Mouse (Mus musculus) forebrain, embryonic 12.5 days (tissue): ENCODE results near the gene Asic1. TPM values are rescaled to one million over a fixed set of nuclear protein-coding genes. Genes with fewer than 3 reads are reported as not detected.
A peak's percentile ranks its signal among the peaks of the same experiment; 100 is the strongest.

ENCODE experiments used
- ATAC-seq: fragments of 200-750 bp; cut with Nextera tagmentation; 2 replicates; pipeline ENCODE4 v1.8.0; 2017; ENCODE audit warnings: moderate TSS enrichment; ENCODE audit not compliant: low FRiP score
- H3K27ac ChIP-seq: fragments of 300-500 bp; sonication (generic); 2 replicates; pipeline ENCODE4 v1.5.1; 2016; ENCODE audit warnings: mild to moderate bottlenecking
- H3K27me3 ChIP-seq: fragments of 300-500 bp; sonication (generic); 2 replicates; pipeline ENCODE4 v1.6.1; 2016; ENCODE audit warnings: mild to moderate bottlenecking
- H3K36me3 ChIP-seq: fragments of 300-500 bp; sonication (generic); replicated peaks from 2 replicates; pipeline ENCODE4 v1.6.1; 2016; ENCODE audit warnings: mild to moderate bottlenecking
- H3K4me1 ChIP-seq: fragments of 300-500 bp; sonication (generic); 2 replicates; pipeline ENCODE4 v1.6.1; 2016
- H3K4me2 ChIP-seq: fragments of 300-500 bp; sonication (generic); 2 replicates; pipeline ENCODE4 v1.6.1; 2016; ENCODE audit warnings: mild to moderate bottlenecking, moderate library complexity
- H3K4me3 ChIP-seq: fragments of 300-500 bp; sonication (generic); replicated peaks from 2 replicates; pipeline ENCODE4 v1.5.1; 2016; ENCODE audit warnings: mild to moderate bottlenecking
- H3K9ac ChIP-seq: fragments of 300-500 bp; sonication (generic); 2 replicates; pipeline ENCODE4 v1.6.1; 2016; ENCODE audit warnings: mild to moderate bottlenecking
- H3K9me3 ChIP-seq: fragments of 300-500 bp; sonication (generic); 2 replicates; pipeline ENCODE4 v1.6.1; 2016
- WGBS: fragments of 180-500 bp; shearing (Covaris S2); methylation state at CpG from one replicate; pipeline ENCODE4 v1.1.7; 2016; 5-methylcytosine and 5-hydroxymethylcytosine counted together
- polyA plus RNA-seq: library from polyadenylated mRNA; unstranded; fragments of >200 nt; fragmentation: Nextera tagmentation; extraction: Ambion mirVana; gene quantifications from 2 replicates; pipeline ENCODE4 v1.2.1, GENCODE M21; 2016

The Asic1 gene
- polyA plus RNA-seq, 1 experiment from 2014 or later: 14.7 TPM

DNA sequence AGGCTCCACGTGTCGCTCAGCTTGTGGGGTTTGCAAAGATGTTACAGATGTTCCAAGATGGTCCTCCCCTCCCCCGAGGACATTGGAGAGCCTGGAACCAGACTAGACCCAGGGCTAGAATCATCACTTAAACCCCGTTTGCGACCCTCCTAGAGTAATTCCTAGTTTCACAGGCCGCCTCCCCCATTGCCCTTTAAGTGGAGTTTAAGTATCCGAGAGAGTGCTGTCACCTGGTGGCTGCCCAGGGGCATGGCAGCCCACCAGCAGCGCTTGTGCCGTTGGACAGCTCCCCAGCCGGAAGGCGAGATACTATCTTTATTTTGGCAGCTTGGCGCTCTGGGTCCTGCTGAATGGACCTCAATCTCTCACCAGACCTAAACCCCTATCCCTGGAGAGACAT, 1.3 kb upstream of the Asic1 start:
- Histone ChIP-seq H3K4me1 (peaks cover 65% of the 10 kb centered on the region), H3K27me3 (peaks cover 84% of the 10 kb centered on the region), H3K4me2 (peak overlapping the region; percentile 6; the same call in 1 of the 2 replicates), H3K9me3 (no peaks in the 10 kb centered on the region), H3K4me3 (no peak overlapping the region), H3K27ac (peak overlapping the region; percentile 79; the same call in 1 of the 2 replicates), H3K9ac (no peak overlapping the region), H3K36me3 (no peaks in the 10 kb centered on the region)
- ATAC-seq: no peak
- WGBS: 1% methylated on average over 12 of the region's 12 CpGs

DNA sequence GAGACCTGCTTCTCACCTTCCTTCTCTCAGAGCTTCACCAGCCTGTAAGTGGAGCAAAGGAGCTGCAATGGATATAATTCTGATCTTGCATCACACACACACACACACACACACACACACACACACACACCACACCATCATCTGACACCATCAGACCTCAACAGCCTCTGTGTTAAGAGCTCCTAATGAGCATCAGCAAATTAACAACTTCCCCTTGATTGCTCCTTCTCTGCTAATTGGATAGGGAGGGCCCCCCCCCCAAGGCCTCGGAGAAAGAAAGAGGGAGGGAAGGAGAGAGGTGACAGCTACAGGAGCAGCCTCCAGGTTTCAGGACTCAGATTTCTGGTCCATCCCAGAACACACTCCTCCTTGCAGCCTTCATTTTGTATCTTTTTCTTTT, 776 bp upstream of the Asic1 start:
- peak; percentile 13; the same call in 1 of the 2 replicates for ATAC-seq
- 0% methylated on average over 1 of the region's 1 CpGs for WGBS
- no peak overlapping the region for H3K4me3 ChIP-seq
- H3K4me2 ChIP-seq: peak overlapping the region; percentile 95; the same call in 1 of the 2 replicates
- H3K27ac ChIP-seq: peak overlapping the region; percentile 79
- H3K9ac ChIP-seq: no peak overlapping the region
- no peaks in the 10 kb centered on the region for H3K9me3 ChIP-seq
- H3K27me3 ChIP-seq: peaks cover 81% of the 10 kb centered on the region
- no peaks in the 10 kb centered on the region for H3K36me3 ChIP-seq
- H3K4me1 ChIP-seq: peaks cover 60% of the 10 kb centered on the region

DNA sequence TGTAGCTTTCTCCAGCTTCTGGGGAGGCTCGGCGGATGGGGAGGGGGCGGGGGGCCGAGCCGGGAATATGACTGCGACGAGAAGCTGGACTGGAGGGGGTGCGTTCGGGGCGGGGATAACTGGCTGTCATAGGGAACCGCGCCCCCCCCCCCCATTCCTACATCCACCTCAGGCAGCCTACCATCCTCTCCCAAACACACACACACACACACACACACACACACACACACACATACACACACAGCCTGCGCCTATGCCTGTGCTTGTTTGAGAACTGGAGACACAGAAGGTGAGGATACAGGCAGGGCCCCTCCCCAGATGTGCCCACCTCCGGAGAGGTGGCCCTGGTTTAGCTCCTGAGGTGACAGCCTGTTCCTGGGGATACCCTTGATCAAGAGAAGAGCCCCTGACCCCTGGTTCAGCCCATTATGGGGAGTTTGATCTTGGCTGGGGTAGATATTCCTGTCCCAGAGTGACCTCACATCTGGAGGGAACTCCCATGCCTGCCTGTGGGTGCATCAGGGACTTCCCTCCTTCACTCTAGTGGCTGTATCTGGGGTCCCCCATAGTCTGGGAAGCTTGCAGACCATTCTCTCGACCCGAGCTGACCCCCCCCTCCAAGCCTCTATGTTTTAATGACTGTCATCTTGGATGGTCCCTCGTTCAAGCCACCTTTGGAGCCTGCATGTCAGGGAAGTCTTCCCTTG, 949 bp downstream of the Asic1 start:
- H3K9me3 ChIP-seq: no peaks in the 10 kb centered on the region
- H3K9ac ChIP-seq: peak overlapping the region; percentile 85
- no peaks in the 10 kb centered on the region for H3K36me3 ChIP-seq
- peak overlapping the region; percentile 79 for H3K27ac ChIP-seq
- WGBS: 15% methylated on average over 11 of the region's 17 CpGs
- peaks cover 73% of the 10 kb centered on the region for H3K27me3 ChIP-seq
- H3K4me1 ChIP-seq: peaks cover 49% of the 10 kb centered on the region
- H3K4me2 ChIP-seq: peak overlapping the region; percentile 95
- H3K4me3 ChIP-seq: peak overlapping the region; percentile 72
- peak; percentile 10; the same call in 1 of the 2 replicates for ATAC-seq

DNA sequence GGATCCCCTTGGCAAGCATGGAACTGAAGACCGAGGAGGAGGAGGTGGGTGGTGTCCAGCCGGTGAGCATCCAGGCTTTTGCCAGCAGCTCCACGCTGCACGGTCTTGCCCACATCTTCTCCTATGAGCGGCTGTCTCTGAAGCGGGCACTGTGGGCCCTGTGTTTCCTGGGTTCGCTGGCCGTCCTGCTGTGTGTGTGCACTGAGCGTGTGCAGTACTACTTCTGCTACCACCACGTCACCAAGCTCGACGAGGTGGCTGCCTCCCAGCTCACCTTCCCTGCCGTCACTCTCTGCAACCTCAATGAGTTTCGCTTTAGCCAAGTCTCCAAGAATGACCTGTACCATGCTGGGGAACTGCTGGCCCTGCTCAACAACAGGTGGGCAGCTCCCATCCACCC, 1.6 kb downstream of the Asic1 start:
- Histone ChIP-seq H3K27ac (no peak overlapping the region), H3K4me3 (no peak overlapping the region; the same call in 1 of the 2 replicates), H3K9me3 (no peaks in the 10 kb centered on the region), H3K27me3 (peaks cover 66% of the 10 kb centered on the region), H3K4me2 (peak overlapping the region; percentile 95), H3K9ac (no peak overlapping the region), H3K36me3 (no peaks in the 10 kb centered on the region), H3K4me1 (peaks cover 46% of the 10 kb centered on the region)
- WGBS: 79% methylated on average over 14 of the region's 14 CpGs
- no peak for ATAC-seq

DNA sequence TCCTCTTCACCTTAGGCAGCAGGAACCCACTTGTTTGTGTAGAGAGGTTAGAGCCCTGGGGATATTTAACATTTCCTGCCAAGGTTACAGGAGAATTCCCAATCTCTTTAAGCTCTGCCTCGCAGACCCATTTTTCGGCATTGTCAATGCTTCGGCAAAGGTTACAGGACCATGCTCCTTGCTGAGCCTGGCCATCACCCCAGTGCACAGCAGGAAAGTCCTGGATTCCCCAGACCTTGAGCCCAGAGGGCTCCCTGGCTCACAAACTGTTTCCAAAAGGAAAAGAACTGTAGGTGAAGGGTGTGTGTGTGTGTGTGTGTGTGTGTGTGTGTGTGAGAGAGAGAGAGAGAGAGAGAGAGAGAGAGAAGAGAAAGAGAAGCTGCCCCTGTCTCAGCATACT, 4.7 kb downstream of the Asic1 start:
- Histone ChIP-seq H3K4me2 (no peak overlapping the region), H3K4me1 (peaks cover 52% of the 10 kb centered on the region), H3K27me3 (peaks cover 46% of the 10 kb centered on the region), H3K36me3 (no peaks in the 10 kb centered on the region), H3K4me3 (no peak overlapping the region), H3K27ac (no peak overlapping the region), H3K9ac (no peak overlapping the region), H3K9me3 (no peaks in the 10 kb centered on the region)
- 77% methylated on average over 3 of the region's 3 CpGs for WGBS
- no peak for ATAC-seq

DNA sequence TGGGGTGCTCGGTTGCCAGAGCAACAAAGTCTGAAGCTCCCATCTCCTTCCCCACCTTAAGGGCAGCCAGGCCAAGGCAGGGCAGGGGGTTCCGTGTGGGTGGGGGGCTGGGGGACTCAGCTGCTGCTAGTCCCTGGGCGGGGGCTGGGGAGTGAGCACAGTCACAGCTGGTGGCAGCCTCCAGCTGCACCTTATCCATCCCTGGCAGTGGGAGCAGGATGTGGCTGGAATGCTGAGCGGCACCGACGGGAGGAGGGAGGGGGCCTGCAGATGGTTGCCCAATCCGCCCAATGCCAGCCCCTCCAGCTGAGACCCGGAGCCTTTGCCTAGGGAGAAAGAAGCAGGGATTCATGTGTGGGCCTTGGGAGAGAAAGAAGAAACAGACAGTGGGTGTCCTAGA, 6.9 kb downstream of the Asic1 start:
- Histone ChIP-seq H3K36me3 (no peaks in the 10 kb centered on the region), H3K27ac (peak overlapping the region; percentile 67), H3K9me3 (no peaks in the 10 kb centered on the region), H3K27me3 (peaks cover 24% of the 10 kb centered on the region), H3K9ac (no peak overlapping the region), H3K4me2 (peak overlapping the region; percentile 13; the same call in 1 of the 2 replicates), H3K4me3 (no peak overlapping the region), H3K4me1 (peaks cover 40% of the 10 kb centered on the region)
- peak; percentile 78 for ATAC-seq
- WGBS: 25% methylated on average over 8 of the region's 8 CpGs

DNA sequence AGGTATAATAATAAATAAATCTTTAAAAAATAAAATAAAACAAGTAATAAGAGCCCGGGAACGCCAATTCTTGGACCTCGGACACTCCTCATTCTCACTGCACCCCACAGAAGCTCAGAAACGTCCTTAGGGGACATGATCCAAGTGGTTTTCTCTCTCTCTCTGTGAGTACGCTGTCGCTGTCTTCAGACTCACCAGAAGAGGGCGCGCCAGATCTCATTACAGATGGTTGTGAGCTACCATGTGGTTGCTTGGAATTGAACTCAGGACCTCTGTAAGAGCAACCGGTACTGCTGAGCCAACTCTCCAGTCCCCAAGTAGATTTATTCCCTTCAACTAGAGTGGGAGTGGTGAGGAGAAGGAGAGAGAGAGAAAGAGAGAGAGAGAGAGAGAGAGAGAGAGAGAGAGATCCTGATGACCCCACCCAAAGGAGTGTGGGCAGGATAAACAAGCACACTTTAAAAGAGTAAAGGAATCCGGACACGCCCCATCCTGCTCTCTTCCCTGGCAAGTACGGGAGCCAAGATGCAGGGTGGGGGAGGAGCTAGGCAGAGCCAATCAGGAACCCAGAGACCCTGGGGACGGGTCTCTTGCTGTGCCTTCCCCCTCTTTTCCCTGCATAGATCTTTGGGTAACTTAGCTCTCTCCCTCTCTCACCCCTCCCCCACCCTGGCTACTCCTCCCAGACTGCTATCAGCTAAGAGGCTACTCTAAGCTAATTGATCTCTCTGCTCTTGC, 8.1 kb downstream of the Asic1 start:
- Histone ChIP-seq H3K36me3 (no peaks in the 10 kb centered on the region), H3K27ac (no peak overlapping the region), H3K4me2 (no peak overlapping the region), H3K9ac (no peak overlapping the region), H3K9me3 (no peaks in the 10 kb centered on the region), H3K27me3 (peaks cover 16% of the 10 kb centered on the region), H3K4me3 (no peak overlapping the region), H3K4me1 (peaks cover 33% of the 10 kb centered on the region)
- ATAC-seq: peak; percentile 36
- WGBS: 14% methylated on average over 13 of the region's 13 CpGs

DNA sequence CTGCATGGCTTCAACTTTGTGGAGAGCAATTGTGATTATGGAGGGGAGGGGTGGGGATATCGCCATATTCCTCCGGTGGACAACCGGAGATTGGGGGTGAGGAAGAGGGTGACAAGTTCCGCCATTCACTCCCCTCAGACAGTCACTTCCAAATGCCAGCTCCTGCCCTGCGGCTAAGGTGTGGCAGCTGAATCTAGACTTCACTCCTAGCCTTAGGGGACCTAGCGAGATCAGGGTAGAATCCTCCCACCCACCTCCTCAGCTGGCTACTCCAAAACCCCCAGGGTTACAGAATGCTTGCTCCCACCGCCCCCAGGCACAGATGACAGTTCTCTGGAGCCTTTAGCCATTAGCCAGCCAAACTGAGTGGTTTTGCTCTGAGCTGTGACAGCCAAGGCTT, 8.8 kb downstream of the Asic1 start:
- no peak overlapping the region for H3K27ac ChIP-seq
- no peaks in the 10 kb centered on the region for H3K9me3 ChIP-seq
- no peak for ATAC-seq
- H3K4me3 ChIP-seq: no peak overlapping the region
- 73% methylated on average over 7 of the region's 7 CpGs for WGBS
- H3K36me3 ChIP-seq: no peaks in the 10 kb centered on the region
- no peak overlapping the region for H3K9ac ChIP-seq
- H3K27me3 ChIP-seq: peaks cover 13% of the 10 kb centered on the region; the same call in 1 of the 2 replicates
- H3K4me2 ChIP-seq: no peak overlapping the region
- peaks cover 29% of the 10 kb centered on the region for H3K4me1 ChIP-seq

DNA sequence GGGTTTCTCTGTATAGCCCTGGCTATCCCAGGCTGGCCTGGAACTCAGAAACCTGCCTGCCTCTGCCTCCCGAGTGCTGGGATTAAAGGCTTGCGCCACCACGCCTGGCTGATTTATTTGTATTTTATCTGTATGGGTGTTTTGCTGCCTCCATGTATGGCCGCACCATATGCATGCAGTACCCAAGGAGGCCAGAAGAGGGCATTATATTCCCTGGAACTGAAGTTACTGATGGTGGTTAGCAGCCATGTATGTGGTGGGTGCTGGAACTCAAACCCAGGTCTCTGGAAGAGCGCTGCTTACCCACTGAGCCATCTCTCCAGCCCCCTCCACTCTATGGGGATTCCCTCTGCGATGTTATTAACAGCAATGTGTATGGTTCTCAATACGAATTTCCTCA, 12.7 kb downstream of the Asic1 start:
- Histone ChIP-seq H3K27me3 (peaks cover 3% of the 10 kb centered on the region; the same call in 1 of the 2 replicates), H3K27ac (no peak overlapping the region), H3K4me3 (no peak overlapping the region), H3K4me2 (no peak overlapping the region), H3K9me3 (no peaks in the 10 kb centered on the region), H3K4me1 (peaks cover 11% of the 10 kb centered on the region), H3K36me3 (no peaks in the 10 kb centered on the region), H3K9ac (no peak overlapping the region)
- no peak for ATAC-seq
- WGBS: 93% methylated on average over 7 of the region's 7 CpGs

DNA sequence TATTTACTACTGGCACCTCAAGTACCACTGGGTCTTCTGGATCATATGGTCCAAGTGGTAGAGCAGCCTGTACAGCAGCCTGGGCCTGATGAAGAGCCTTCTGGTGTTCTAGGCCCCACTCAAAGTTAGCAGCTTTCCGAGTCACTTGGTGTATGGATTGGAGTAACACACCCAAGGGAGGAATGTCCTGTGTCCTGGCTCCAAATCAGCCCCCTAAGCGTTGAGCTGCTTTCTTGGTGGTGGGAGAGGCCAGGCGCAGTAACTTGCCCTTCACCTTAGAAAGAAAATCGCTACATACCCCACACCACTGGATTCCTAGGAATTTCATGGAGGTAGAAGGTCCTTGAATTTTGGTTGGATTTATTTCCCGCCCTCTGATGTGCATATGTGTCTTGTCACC, 14.0 kb downstream of the Asic1 start:
- H3K27ac ChIP-seq: no peak overlapping the region
- H3K9ac ChIP-seq: no peak overlapping the region
- no peaks in the 10 kb centered on the region for H3K36me3 ChIP-seq
- H3K27me3 ChIP-seq: peaks cover 6% of the 10 kb centered on the region; the same call in 1 of the 2 replicates
- ATAC-seq: no peak
- no peak overlapping the region for H3K4me3 ChIP-seq
- WGBS: 94% methylated on average over 5 of the region's 5 CpGs
- no peaks in the 10 kb centered on the region for H3K9me3 ChIP-seq
- H3K4me1 ChIP-seq: 0 out of 2 replicates have a peak, but pooled peaks cover 3% of the 10 kb centered on the region
- H3K4me2 ChIP-seq: no peak overlapping the region

DNA sequence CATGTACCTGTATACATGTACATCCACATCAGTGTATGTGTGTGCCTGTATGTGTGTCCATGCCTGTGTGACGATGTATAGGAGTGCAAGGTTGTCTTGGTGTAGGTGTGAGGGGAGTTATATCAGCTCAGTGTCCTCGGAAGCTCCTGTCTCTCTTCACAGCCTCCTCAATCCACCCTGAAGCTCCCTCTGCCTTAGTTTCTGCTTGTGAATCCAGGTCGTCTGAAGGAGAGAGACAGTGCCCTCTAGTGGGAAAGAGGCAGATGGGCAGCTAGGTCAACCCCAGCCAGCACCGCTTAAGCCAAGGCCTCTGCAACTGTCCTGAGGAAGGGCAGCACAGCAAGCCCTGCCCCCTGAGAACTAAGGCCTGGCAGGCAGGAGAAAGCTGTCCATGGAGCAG, 18.5 kb downstream of the Asic1 start:
- no peak overlapping the region for H3K4me2 ChIP-seq
- peaks cover 19% of the 10 kb centered on the region; the same call in 1 of the 2 replicates for H3K27me3 ChIP-seq
- no peaks in the 10 kb centered on the region for H3K36me3 ChIP-seq
- peaks cover 26% of the 10 kb centered on the region for H3K4me1 ChIP-seq
- no peak; the same call in 1 of the 2 replicates for ATAC-seq
- no peak overlapping the region for H3K4me3 ChIP-seq
- H3K9ac ChIP-seq: peak overlapping the region; percentile 17; the same call in 1 of the 2 replicates
- no peak overlapping the region for H3K27ac ChIP-seq
- WGBS: 8% methylated on average over 4 of the region's 4 CpGs
- H3K9me3 ChIP-seq: no peaks in the 10 kb centered on the region

DNA sequence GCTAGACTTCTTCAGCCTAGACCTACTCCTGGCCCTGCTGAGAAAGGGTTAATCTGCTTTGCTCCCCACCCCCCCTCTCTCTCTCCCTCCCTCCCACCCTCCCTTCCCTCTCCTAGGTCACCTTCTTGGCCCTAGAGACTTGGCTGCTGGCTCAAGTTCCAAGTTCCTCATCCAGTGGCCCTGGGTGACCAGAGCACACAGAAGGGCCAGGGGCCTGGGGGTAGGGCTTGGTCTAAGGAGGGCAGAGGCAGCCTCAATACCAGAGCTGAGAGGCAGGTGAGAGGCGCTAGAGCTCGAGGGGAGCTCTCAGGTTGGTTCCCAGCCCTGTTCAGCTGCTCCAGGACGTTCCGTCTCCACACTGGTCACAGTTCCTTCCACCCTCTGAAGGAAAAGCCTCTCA, 20.8 kb downstream of the Asic1 start:
- Histone ChIP-seq H3K4me1 (peaks cover 33% of the 10 kb centered on the region), H3K9me3 (no peaks in the 10 kb centered on the region), H3K27ac (no peak overlapping the region), H3K36me3 (no peaks in the 10 kb centered on the region), H3K27me3 (peaks cover 19% of the 10 kb centered on the region; the same call in 1 of the 2 replicates), H3K4me3 (no peak overlapping the region), H3K9ac (no peak overlapping the region), H3K4me2 (no peak overlapping the region)
- no peak for ATAC-seq
- WGBS: 16% methylated on average over 4 of the region's 4 CpGs
